Mouse (Mus musculus) midbrain, embryonic 16.5 days (tissue): ENCODE results near the gene Borcs7. TPM values are rescaled to one million over a fixed set of nuclear protein-coding genes. Genes with fewer than 3 reads are reported as not detected.
"Not testable (repeated sequence)": the region's sequence is repeated elsewhere in the genome, so short reads cannot be mapped to it uniquely, and the experiment has no call there.

ENCODE experiments used
- ATAC-seq: fragments of 200-750 bp; cut with Nextera tagmentation; 2 replicates; pipeline ENCODE4 v1.8.0; 2017; ENCODE audit warnings: moderate TSS enrichment
- H3K27ac ChIP-seq: fragments of 300-500 bp; sonication (generic); 2 replicates; pipeline ENCODE4 v1.5.1; 2014; ENCODE audit warnings: mild to moderate bottlenecking, low read length, mixed read lengths
- H3K27me3 ChIP-seq: fragments of 300-500 bp; sonication (generic); 2 replicates; pipeline ENCODE4 v1.6.1; 2014; ENCODE audit warnings: low read depth, low read length, mixed read lengths; ENCODE audit not compliant: control insufficient read depth, insufficient read depth
- H3K36me3 ChIP-seq: fragments of 300-500 bp; sonication (generic); 2 replicates; pipeline ENCODE4 v1.6.1; 2014; ENCODE audit warnings: mild to moderate bottlenecking, low read length, moderate library complexity, mixed read lengths; ENCODE audit not compliant: control insufficient read depth, insufficient read depth
- H3K4me1 ChIP-seq: fragments of 300-500 bp; sonication (generic); 2 replicates; pipeline ENCODE4 v1.6.1; 2014; ENCODE audit warnings: mild to moderate bottlenecking, low read length, mixed read lengths; ENCODE audit not compliant: control insufficient read depth, insufficient read depth
- H3K4me2 ChIP-seq: fragments of 300-500 bp; sonication (generic); 2 replicates; pipeline ENCODE4 v1.6.1; 2014; ENCODE audit warnings: mild to moderate bottlenecking, low read length, mixed read lengths
- H3K4me3 ChIP-seq: fragments of 300-500 bp; sonication (generic); 2 replicates; pipeline ENCODE4 v1.5.1; 2014; ENCODE audit warnings: low read depth, mild to moderate bottlenecking, low read length, moderate library complexity, mixed read lengths
- H3K9ac ChIP-seq: fragments of 300-500 bp; sonication (generic); 2 replicates; pipeline ENCODE4 v1.6.1; 2014; ENCODE audit warnings: low read depth, low read length, mixed read lengths
- H3K9me3 ChIP-seq: fragments of 300-500 bp; sonication (generic); replicated peaks from 2 replicates; pipeline ENCODE4 v1.6.1; 2014; ENCODE audit warnings: mild to moderate bottlenecking, low read length, mixed read lengths; ENCODE audit not compliant: control insufficient read depth, poor library complexity, severe bottlenecking
- WGBS: fragments of 180-500 bp; shearing (Covaris S2); extraction: QIAGEN DNeasy Blood & Tissue Kit; methylation state at CpG from one replicate; pipeline ENCODE4 v1.1.7; 2014; 5-methylcytosine and 5-hydroxymethylcytosine counted together
- polyA plus RNA-seq: library from polyadenylated mRNA; unstranded; fragments of >200 nt; fragmentation: Nextera tagmentation; extraction: Ambion mirVana; gene quantifications from 2 replicates; pipeline ENCODE4 v1.2.1, GENCODE M21; 2015

Borcs7 gene
- polyA plus RNA-seq, 1 experiment from 2014 or later = 27.6 TPM

- ATAC-seq = no peak
- peaks cover 4% of the 10 kb centered on the region; the same call in 1 of the 2 replicates for H3K36me3 ChIP-seq
- no peak overlapping the region for H3K27ac ChIP-seq
- H3K4me1 ChIP-seq = no peaks in the 10 kb centered on the region
- 95% methylated on average over 4 of the region's 4 CpGs for WGBS
- no peak overlapping the region for H3K4me3 ChIP-seq
- H3K4me2 ChIP-seq = no peak overlapping the region
- H3K9ac ChIP-seq = no peak overlapping the region
- no peaks in the 10 kb centered on the region; the same call in 1 of the 2 replicates for H3K9me3 ChIP-seq
- no peaks in the 10 kb centered on the region for H3K27me3 ChIP-seq
Measured at GRCm38 (mm10) chr19:46718150-46718549, 28.4 kb downstream of the Borcs7 start.

- 72% methylated on average over 11 of the region's 11 CpGs for WGBS
- H3K27me3 ChIP-seq = no peaks in the 10 kb centered on the region
- no peaks in the 10 kb centered on the region for H3K9me3 ChIP-seq
- no peaks in the 10 kb centered on the region for H3K36me3 ChIP-seq
- H3K9ac ChIP-seq = no peak overlapping the region
- ATAC-seq = no peak
- H3K4me2 ChIP-seq = no peak overlapping the region
- H3K4me1 ChIP-seq = peaks cover 3% of the 10 kb centered on the region
- H3K27ac ChIP-seq = no peak overlapping the region
- no peak overlapping the region for H3K4me3 ChIP-seq
Measured at GRCm38 (mm10) chr19:46724411-46724810, 34.7 kb downstream of the Borcs7 start.

GRCm38 (mm10) chr19:46726142-46726541 is 36.4 kb downstream of the Borcs7 start:
- Histone ChIP-seq H3K9ac (no peak overlapping the region), H3K4me1 (peaks cover 3% of the 10 kb centered on the region), H3K4me3 (no peak overlapping the region), H3K36me3 (no peaks in the 10 kb centered on the region), H3K4me2 (no peak overlapping the region), H3K27ac (no peak overlapping the region), H3K27me3 (no peaks in the 10 kb centered on the region), H3K9me3 (no peaks in the 10 kb centered on the region)
- ATAC-seq = no peak
- 97% methylated on average over 8 of the region's 8 CpGs for WGBS

GRCm38 (mm10) chr19:46727140-46727736 is 37.5 kb downstream of the Borcs7 start:
- ATAC-seq = no peak
- H3K9me3 ChIP-seq = no peaks in the 10 kb centered on the region
- no peaks in the 10 kb centered on the region for H3K36me3 ChIP-seq
- peaks cover 3% of the 10 kb centered on the region for H3K4me1 ChIP-seq
- H3K27me3 ChIP-seq = no peaks in the 10 kb centered on the region
- H3K27ac ChIP-seq = no peak overlapping the region
- H3K4me3 ChIP-seq = no peak overlapping the region
- WGBS = 43% methylated on average over 8 of the region's 8 CpGs
- H3K9ac ChIP-seq = no peak overlapping the region
- H3K4me2 ChIP-seq = no peak overlapping the region

- WGBS = 89% methylated on average over 11 of the region's 11 CpGs
- Histone ChIP-seq H3K4me1 (peaks cover 3% of the 10 kb centered on the region), H3K4me3 (no peak overlapping the region), H3K9ac (no peak overlapping the region), H3K36me3 (no peaks in the 10 kb centered on the region), H3K27ac (no peak overlapping the region), H3K9me3 (no peaks in the 10 kb centered on the region), H3K27me3 (no peaks in the 10 kb centered on the region), H3K4me2 (no peak overlapping the region)
- no peak for ATAC-seq
Measured at GRCm38 (mm10) chr19:46727945-46728540, 38.3 kb downstream of the Borcs7 start.

- no peak overlapping the region for H3K9ac ChIP-seq
- H3K9me3 ChIP-seq = no peaks in the 10 kb centered on the region
- H3K4me2 ChIP-seq = no peak overlapping the region
- WGBS = 85% methylated on average over 3 of the region's 3 CpGs
- H3K4me1 ChIP-seq = peaks cover 3% of the 10 kb centered on the region
- H3K36me3 ChIP-seq = no peaks in the 10 kb centered on the region
- H3K4me3 ChIP-seq = no peak overlapping the region
- no peak overlapping the region for H3K27ac ChIP-seq
- no peaks in the 10 kb centered on the region for H3K27me3 ChIP-seq
- ATAC-seq = no peak
Measured at GRCm38 (mm10) chr19:46728909-46729308, 39.2 kb downstream of the Borcs7 start.

GRCm38 (mm10) chr19:46731351-46731750 is 41.6 kb downstream of the Borcs7 start:
- Histone ChIP-seq H3K4me3 (no peak overlapping the region), H3K4me1 (peaks cover 3% of the 10 kb centered on the region), H3K9me3 (no peaks in the 10 kb centered on the region), H3K9ac (no peak overlapping the region), H3K27ac (no peak overlapping the region), H3K4me2 (no peak overlapping the region), H3K36me3 (no peaks in the 10 kb centered on the region), H3K27me3 (no peaks in the 10 kb centered on the region)
- 86% methylated on average over 10 of the region's 10 CpGs for WGBS
- ATAC-seq = no peak

GRCm38 (mm10) chr19:46732673-46733072 is 43.0 kb downstream of the Borcs7 start:
- H3K4me2 ChIP-seq, H3K9ac ChIP-seq, ATAC-seq, H3K4me1 ChIP-seq, H3K4me3 ChIP-seq, H3K27me3 ChIP-seq, H3K36me3 ChIP-seq, H3K27ac ChIP-seq, H3K9me3 ChIP-seq: not testable (repeated sequence)
- WGBS = 96% methylated on average over 5 of the region's 5 CpGs

GRCm38 (mm10) chr19:46733626-46734025 is 43.9 kb downstream of the Borcs7 start:
- no peak for ATAC-seq
- H3K9me3 ChIP-seq = no peaks in the 10 kb centered on the region
- no peak overlapping the region for H3K4me2 ChIP-seq
- no peaks in the 10 kb centered on the region for H3K36me3 ChIP-seq
- WGBS = 95% methylated on average over 7 of the region's 7 CpGs
- H3K4me1 ChIP-seq = no peaks in the 10 kb centered on the region
- H3K9ac ChIP-seq = no peak overlapping the region
- no peak overlapping the region for H3K27ac ChIP-seq
- no peaks in the 10 kb centered on the region for H3K27me3 ChIP-seq
- H3K4me3 ChIP-seq = no peak overlapping the region
